Mouse (Mus musculus): ENCODE data around the gene Babam2. TPM values are rescaled to one million over a fixed set of nuclear protein-coding genes. Genes with fewer than 3 reads are reported as not detected.

Gene Babam2
- total and polyA plus RNA-seq, 2 experiments from 2014 or later = 30.9 to 58.9 TPM

DNA sequence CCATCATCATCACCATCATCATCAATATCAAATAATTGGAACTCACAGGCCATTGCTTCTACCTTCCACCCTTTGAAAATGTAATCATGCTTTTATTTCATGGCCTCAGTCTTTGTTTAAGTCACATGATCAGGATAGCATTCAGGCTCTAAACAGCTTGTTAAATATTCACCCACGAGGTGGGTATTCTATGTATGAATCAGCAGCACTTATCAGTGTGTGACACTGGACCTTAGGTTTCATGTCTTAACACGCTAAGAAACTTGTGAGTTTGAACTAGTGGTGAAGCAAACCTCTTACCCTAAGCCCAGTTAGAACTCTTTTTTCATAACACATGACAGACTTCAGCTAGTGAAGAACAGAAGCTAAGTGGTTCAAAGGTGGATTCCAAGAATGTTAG, 301.3 kb downstream of the Babam2 start:
- Histone ChIP-seq H3K36me3 (ENCODE audit: insufficient read depth, low read length) (no peaks in the 10 kb centered on the region), H3K9me3 (ENCODE audit: low read length) (no peaks in the 10 kb centered on the region), H3K27ac (ENCODE audit: low read depth, low read length) (no peak overlapping the region), H3K4me3 (ENCODE audit: low read depth, low read length) (no peak overlapping the region), H3K4me2 (ENCODE audit: low read depth, low read length, poor library complexity, severe bottlenecking) (no peak overlapping the region), H3K27me3 (ENCODE audit: insufficient read depth, low read length) (no peaks in the 10 kb centered on the region), H3K4me1 (ENCODE audit: insufficient read depth, low read length) (no peaks in the 10 kb centered on the region), H3K9ac (replicated peaks; ENCODE audit: low read length, poor library complexity, severe bottlenecking) (no peak overlapping the region)
- WGBS = 77% methylated on average over 2 of the region's 2 CpGs
- TF ChIP-seq CTCF (IDR thresholded peaks at IDR 0.05) = no peak
- ATAC-seq (ENCODE audit: low FRiP score) (no peak), DNase-seq (ENCODE audit: low spot score) (no peak)

- ATAC-seq (ENCODE audit: low FRiP score) (no peak), DNase-seq (ENCODE audit: low spot score) (no peak)
- Histone ChIP-seq H3K27me3 (ENCODE audit: insufficient read depth, low read length) (no peaks in the 10 kb centered on the region), H3K4me1 (ENCODE audit: insufficient read depth, low read length) (no peaks in the 10 kb centered on the region), H3K4me3 (ENCODE audit: low read depth, low read length) (no peak overlapping the region), H3K9ac (replicated peaks; ENCODE audit: low read length, poor library complexity, severe bottlenecking) (no peak overlapping the region), H3K36me3 (ENCODE audit: insufficient read depth, low read length) (no peaks in the 10 kb centered on the region), H3K9me3 (ENCODE audit: low read length) (no peaks in the 10 kb centered on the region), H3K27ac (ENCODE audit: low read depth, low read length) (no peak overlapping the region), H3K4me2 (ENCODE audit: low read depth, low read length, poor library complexity, severe bottlenecking) (no peak overlapping the region)
- 74% methylated on average over 3 of the region's 3 CpGs for WGBS
- TF ChIP-seq CTCF (IDR thresholded peaks at IDR 0.05) = no peak
Measured at GRCm38 (mm10) chr5:32000076-32000475, 302.6 kb downstream of the Babam2 start.

- Histone ChIP-seq H3K9ac (replicated peaks; ENCODE audit: low read length, poor library complexity, severe bottlenecking) (no peak overlapping the region), H3K9me3 (ENCODE audit: low read length) (no peaks in the 10 kb centered on the region), H3K4me1 (ENCODE audit: insufficient read depth, low read length) (no peaks in the 10 kb centered on the region), H3K27ac (ENCODE audit: low read depth, low read length) (no peak overlapping the region), H3K4me3 (ENCODE audit: low read depth, low read length) (no peak overlapping the region), H3K36me3 (ENCODE audit: insufficient read depth, low read length) (no peaks in the 10 kb centered on the region), H3K4me2 (ENCODE audit: low read depth, low read length, poor library complexity, severe bottlenecking) (no peak overlapping the region), H3K27me3 (ENCODE audit: insufficient read depth, low read length) (no peaks in the 10 kb centered on the region)
- 93% methylated on average over 9 of the region's 9 CpGs for WGBS
- DNase-seq (ENCODE audit: low spot score) (no peak), ATAC-seq (ENCODE audit: low FRiP score) (no peak)
- TF ChIP-seq CTCF (IDR thresholded peaks at IDR 0.05) = no peak
Measured at GRCm38 (mm10) chr5:32001266-32001665, 303.8 kb downstream of the Babam2 start.

DNA sequence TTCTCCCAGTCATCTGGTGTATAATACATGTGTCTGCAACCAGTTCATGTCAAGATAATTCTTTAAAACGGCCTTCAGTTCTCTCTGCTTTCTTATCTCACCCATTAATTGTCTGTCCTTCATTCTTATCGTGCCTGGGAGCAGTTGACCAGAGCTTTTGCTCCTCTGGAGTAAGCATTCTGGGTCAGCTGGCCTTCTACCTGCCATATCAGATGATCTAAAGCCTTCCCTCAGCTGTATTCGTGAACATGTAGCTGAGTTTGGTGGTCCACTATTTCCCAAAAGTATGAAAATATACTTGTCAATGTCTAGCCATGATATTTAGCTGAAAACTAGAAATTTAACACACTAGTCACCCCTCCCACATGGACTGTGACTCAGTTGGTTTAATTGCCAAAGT, 304.3 kb downstream of the Babam2 start:
- Histone ChIP-seq H3K9me3 (ENCODE audit: low read length) (no peaks in the 10 kb centered on the region), H3K4me3 (ENCODE audit: low read depth, low read length) (no peak overlapping the region), H3K27me3 (ENCODE audit: insufficient read depth, low read length) (no peaks in the 10 kb centered on the region), H3K4me1 (ENCODE audit: insufficient read depth, low read length) (no peaks in the 10 kb centered on the region), H3K9ac (replicated peaks; ENCODE audit: low read length, poor library complexity, severe bottlenecking) (no peak overlapping the region), H3K4me2 (ENCODE audit: low read depth, low read length, poor library complexity, severe bottlenecking) (no peak overlapping the region), H3K27ac (ENCODE audit: low read depth, low read length) (no peak overlapping the region), H3K36me3 (ENCODE audit: insufficient read depth, low read length) (no peaks in the 10 kb centered on the region)
- ATAC-seq (ENCODE audit: low FRiP score) (no peak), DNase-seq (ENCODE audit: low spot score) (no peak)
- TF ChIP-seq CTCF (IDR thresholded peaks at IDR 0.05) = no peak
- 71% methylated on average over 3 of the region's 3 CpGs for WGBS

DNA sequence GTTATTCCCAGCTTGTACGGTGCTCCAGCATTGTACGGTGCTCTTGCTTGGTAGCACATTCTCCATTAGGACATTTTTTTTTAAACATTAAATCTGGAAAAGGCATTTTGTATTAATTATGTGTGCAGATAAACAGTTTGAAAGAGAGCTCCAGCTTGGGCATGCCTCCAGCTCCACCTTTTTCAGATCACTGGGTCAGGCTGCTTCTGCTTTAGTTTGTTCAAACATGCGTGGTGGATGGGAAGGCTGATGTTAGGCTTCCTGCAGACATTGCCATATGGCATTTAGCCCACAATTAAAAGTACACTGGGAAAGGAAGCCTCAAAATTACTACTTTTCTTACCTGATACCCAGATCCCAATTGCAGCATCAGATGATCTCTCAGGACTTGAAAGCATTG, 310.9 kb downstream of the Babam2 start:
- Histone ChIP-seq H3K4me2 (ENCODE audit: low read depth, low read length, poor library complexity, severe bottlenecking) (no peak overlapping the region), H3K4me3 (ENCODE audit: low read depth, low read length) (no peak overlapping the region), H3K4me1 (ENCODE audit: insufficient read depth, low read length) (no peaks in the 10 kb centered on the region), H3K9ac (replicated peaks; ENCODE audit: low read length, poor library complexity, severe bottlenecking) (no peak overlapping the region), H3K27ac (ENCODE audit: low read depth, low read length) (no peak overlapping the region), H3K36me3 (ENCODE audit: insufficient read depth, low read length) (no peaks in the 10 kb centered on the region), H3K27me3 (ENCODE audit: insufficient read depth, low read length) (no peaks in the 10 kb centered on the region), H3K9me3 (ENCODE audit: low read length) (no peaks in the 10 kb centered on the region)
- DNase-seq (ENCODE audit: low spot score) = no peak
- 70% methylated on average over 3 of the region's 3 CpGs for WGBS
- no peak for ATAC-seq (ENCODE audit: low FRiP score)
- no peak for TF ChIP-seq CTCF (IDR thresholded peaks at IDR 0.05)

GRCm38 (mm10) chr5:32010056-32010455, 312.6 kb downstream of the Babam2 start:
- Histone ChIP-seq H3K4me3 (ENCODE audit: low read depth, low read length) (no peak overlapping the region), H3K27me3 (ENCODE audit: insufficient read depth, low read length) (no peaks in the 10 kb centered on the region), H3K9me3 (ENCODE audit: low read length) (no peaks in the 10 kb centered on the region), H3K27ac (ENCODE audit: low read depth, low read length) (no peak overlapping the region), H3K36me3 (ENCODE audit: insufficient read depth, low read length) (no peaks in the 10 kb centered on the region), H3K9ac (replicated peaks; ENCODE audit: low read length, poor library complexity, severe bottlenecking) (no peak overlapping the region), H3K4me2 (ENCODE audit: low read depth, low read length, poor library complexity, severe bottlenecking) (no peak overlapping the region), H3K4me1 (ENCODE audit: insufficient read depth, low read length) (no peaks in the 10 kb centered on the region)
- ATAC-seq (ENCODE audit: low FRiP score) (no peak), DNase-seq (ENCODE audit: low spot score) (no peak)
- 95% methylated on average over 4 of the region's 4 CpGs for WGBS
- no peak for TF ChIP-seq CTCF (IDR thresholded peaks at IDR 0.05)
